Mouse (Mus musculus): ENCODE data around the gene Tm4sf20.

Gene Tm4sf20

GRCm38 (mm10) chr1:82768269-82768668, at the start of gene Tm4sf20:
Tm4sf20 (minus strand) TSS chr1:82768461.
- DNase-seq (ENCODE audit: low spot score in 2 of 2): no peak

GRCm38 (mm10) chr1:82815941-82816716, 47.9 kb upstream of the Tm4sf20 start:
- DNase-seq (ENCODE audit: low spot score in 2 of 2): no peak

- DNase-seq (ENCODE audit: low spot score in 2 of 2): no peak
Observed at GRCm38 (mm10) chr1:82811766-82812165, 43.5 kb upstream of the Tm4sf20 start.

- no peak for DNase-seq (ENCODE audit: low spot score in 2 of 2)
Observed at GRCm38 (mm10) chr1:82808564-82808963, 40.3 kb upstream of the Tm4sf20 start.

- DNase-seq (ENCODE audit: low spot score in 2 of 2): no peak
Observed at GRCm38 (mm10) chr1:82807206-82807605, 38.9 kb upstream of the Tm4sf20 start.

GRCm38 (mm10) chr1:82806391-82806790, 38.1 kb upstream of the Tm4sf20 start:
- DNase-seq (ENCODE audit: low spot score in 2 of 2): no peak

- peak in 1 of 2 experiments; percentile 11 for DNase-seq (ENCODE audit: low spot score in 2 of 2)
Observed at GRCm38 (mm10) chr1:82804059-82804458, 35.8 kb upstream of the Tm4sf20 start.

- no peak for DNase-seq (ENCODE audit: low spot score in 2 of 2)
Observed at GRCm38 (mm10) chr1:82803608-82804007, 35.3 kb upstream of the Tm4sf20 start.

- no peak for DNase-seq (ENCODE audit: low spot score in 2 of 2)
Observed at GRCm38 (mm10) chr1:82801105-82801783, 33.0 kb upstream of the Tm4sf20 start.

- no peak for DNase-seq (ENCODE audit: low spot score in 2 of 2)
Observed at GRCm38 (mm10) chr1:82798922-82799321, 30.7 kb upstream of the Tm4sf20 start.

- no peak for DNase-seq (ENCODE audit: low spot score in 2 of 2)
Observed at GRCm38 (mm10) chr1:82798304-82798703, 30.0 kb upstream of the Tm4sf20 start.

- DNase-seq (ENCODE audit: low spot score in 2 of 2): no peak
Observed at GRCm38 (mm10) chr1:82797088-82797487, 28.8 kb upstream of the Tm4sf20 start.

GRCm38 (mm10) chr1:82795702-82796443, 27.6 kb upstream of the Tm4sf20 start:
- peak in 1 of 2 experiments; percentile 21 for DNase-seq (ENCODE audit: low spot score in 2 of 2)

- no peak for DNase-seq (ENCODE audit: low spot score in 2 of 2)
Observed at GRCm38 (mm10) chr1:82795211-82795610, 26.9 kb upstream of the Tm4sf20 start.

- DNase-seq (ENCODE audit: low spot score in 2 of 2): peak; percentile 43 to 59
Observed at GRCm38 (mm10) chr1:82793986-82794385, 25.7 kb upstream of the Tm4sf20 start.

- no peak for DNase-seq (ENCODE audit: low spot score in 2 of 2)
Observed at GRCm38 (mm10) chr1:82793110-82793509, 24.8 kb upstream of the Tm4sf20 start.

- no peak for DNase-seq (ENCODE audit: low spot score in 2 of 2)
Observed at GRCm38 (mm10) chr1:82792238-82792637, 24.0 kb upstream of the Tm4sf20 start.

- DNase-seq (ENCODE audit: low spot score in 2 of 2): no peak
Observed at GRCm38 (mm10) chr1:82791105-82791504, 22.8 kb upstream of the Tm4sf20 start.

GRCm38 (mm10) chr1:82788070-82788469, 19.8 kb upstream of the Tm4sf20 start:
- no peak for DNase-seq (ENCODE audit: low spot score in 2 of 2)

GRCm38 (mm10) chr1:82787414-82787813, 19.2 kb upstream of the Tm4sf20 start:
- DNase-seq (ENCODE audit: low spot score in 2 of 2): peak; percentile 67 to 70

- no peak for DNase-seq (ENCODE audit: low spot score in 2 of 2)
Observed at GRCm38 (mm10) chr1:82785546-82785945, 17.3 kb upstream of the Tm4sf20 start.

GRCm38 (mm10) chr1:82783559-82783958, 15.3 kb upstream of the Tm4sf20 start:
- DNase-seq (ENCODE audit: low spot score in 2 of 2): no peak
